Mouse (Mus musculus): ENCODE measurements at regions not wholly inside any gene's neighbourhood (a gene's known extent, or its start where the extent isn't known, plus 50 kb on each side); places are given as distances from the start of the nearest gene placed in this dataset.

DNA sequence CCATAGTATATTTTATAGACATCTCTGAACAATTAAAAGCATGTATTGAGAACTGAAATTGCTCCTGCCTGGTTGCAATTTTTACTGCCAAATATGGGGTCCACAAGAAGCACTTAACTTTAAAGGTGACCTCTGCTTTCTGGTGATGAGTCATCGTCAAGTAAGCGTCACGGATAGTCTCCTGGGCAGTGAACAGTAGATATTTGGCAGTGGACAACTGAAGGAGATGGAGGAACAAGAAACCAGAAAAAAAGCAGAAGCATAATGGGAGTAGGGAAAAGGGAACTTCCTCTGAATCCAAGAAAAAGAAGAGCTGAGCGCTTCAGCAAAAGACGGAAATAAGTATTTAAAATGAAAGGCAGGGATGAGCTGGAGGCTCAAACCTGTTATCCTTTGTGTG, 199.3 kb downstream of the Sox4 start:
- DNase-seq (ENCODE audit: low read depth): no peak

DNA sequence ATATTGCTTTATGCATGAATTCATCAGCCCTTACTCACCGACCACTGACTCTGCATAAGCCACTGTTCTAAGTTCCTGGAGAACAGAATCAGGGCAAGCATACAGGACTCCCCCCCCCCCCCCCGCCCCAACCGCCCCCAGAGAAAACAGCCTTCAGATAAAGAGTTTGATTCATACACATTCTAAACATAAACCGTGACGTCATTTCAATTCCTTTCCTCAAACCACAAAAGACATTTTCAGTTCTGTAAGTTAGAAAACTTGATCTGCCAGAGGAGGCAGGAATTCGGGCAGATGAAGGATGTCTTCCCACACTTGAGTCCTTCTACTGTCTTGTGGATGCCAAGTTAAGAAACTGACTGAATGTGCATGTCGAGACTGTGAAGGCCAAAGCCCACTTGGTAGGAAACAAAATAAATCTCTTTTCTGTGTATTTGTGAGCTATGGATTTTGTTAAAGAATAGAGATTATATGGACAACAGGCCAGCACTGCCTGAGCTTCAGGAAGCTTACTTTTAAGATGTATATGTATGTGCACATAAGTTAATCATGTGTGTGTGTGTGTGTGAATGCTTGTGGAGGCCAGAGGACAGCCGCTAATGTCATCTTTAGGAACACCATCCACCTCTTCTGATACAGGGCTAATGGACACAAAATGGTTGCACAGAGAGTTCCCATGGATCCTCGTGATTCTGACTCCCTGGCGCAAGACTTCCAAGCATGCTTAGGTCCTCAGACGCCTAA, 202.4 kb downstream of the Sox4 start:
- no peak for DNase-seq (ENCODE audit: low read depth)

DNA sequence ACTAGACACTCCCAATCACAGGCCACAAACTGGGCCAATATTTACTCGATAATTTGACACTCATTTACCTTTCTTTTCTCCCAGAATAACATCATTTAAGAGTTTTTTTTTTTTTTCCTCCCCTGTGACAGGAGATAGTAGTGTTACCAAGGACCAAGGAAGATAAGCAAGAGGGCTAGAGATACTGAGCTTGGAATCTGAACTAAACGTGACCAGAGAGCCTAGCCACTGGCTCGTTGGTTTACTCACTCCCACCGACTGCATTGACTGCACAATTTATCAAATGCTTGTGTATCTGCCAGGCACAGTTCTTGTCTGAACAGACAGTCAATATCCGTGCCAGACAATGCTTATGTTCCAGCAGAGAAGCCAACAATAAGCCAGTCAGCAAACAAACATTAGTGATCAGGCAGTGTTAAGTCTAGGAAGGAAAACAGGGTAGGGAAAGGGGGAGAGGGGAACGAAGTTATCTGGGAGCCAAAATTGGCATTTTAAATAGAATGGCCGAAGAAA, 213.3 kb downstream of the Sox4 start:
- DNase-seq (ENCODE audit: low read depth): no peak

DNA sequence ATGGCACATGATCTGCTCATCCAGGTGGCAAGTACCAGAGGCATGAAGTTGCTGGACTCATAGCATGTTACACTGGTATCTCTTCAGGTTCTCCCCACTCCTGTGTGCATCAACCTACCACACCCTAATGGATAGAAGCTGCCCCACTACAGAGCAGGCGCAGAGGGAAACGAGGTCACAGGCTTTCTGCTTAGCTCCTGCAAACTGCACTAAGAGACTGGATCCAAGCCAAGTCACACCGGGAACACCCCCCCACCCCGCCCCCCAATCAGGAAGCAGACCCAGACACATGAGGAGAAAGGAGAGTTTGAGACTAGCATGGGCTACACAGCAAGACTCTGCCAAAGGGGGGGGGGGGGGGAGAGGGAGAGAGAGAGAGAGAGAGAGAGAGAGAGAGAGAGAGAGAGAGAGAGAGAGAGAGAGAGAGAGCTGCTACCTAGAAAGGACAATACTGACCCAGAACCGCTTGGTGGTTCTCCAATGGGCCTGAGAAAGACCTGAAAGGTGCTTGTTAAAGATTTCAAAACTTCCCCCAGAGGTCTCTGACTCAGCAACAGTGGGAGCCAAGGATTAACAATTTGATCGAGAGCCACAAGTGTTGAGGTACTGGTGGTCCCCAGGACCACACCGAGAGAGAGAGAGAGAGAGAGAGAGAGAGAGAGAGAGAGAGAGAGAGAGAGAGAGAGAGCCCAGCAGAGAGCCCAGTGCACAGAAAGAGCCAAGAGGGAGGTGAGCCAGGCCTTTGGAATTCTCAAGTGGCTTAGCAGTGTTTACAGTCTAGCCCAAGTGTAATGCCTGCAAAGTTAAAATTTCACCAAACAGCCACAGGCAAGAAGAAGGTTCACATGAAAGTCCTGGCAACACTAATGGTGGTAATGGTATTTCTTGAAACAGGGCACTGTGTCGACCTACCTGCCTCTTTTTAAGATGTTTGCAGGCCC, 215.1 kb downstream of the Sox4 start:
- no peak for DNase-seq (ENCODE audit: low read depth)

DNA sequence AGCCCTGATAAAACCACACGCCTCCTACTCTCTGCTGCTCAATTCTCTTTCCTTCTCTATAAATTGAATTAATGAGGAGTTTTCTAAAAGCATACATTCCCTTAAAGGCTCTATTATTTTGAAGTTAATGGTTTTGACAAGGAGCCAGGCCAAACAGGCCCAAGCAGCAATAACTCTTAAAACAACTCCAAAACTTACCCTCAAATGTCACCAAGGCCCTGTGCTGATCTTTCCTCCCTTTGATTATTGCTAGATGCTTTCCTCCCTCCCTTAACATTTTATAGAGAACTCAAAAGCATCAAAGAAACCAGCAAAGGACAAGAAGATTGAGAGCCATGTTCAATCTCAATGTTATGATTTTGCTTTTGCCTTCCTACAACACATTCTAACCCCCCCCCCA, 221.0 kb downstream of the Sox4 start:
- DNase-seq (ENCODE audit: low read depth): no peak

DNA sequence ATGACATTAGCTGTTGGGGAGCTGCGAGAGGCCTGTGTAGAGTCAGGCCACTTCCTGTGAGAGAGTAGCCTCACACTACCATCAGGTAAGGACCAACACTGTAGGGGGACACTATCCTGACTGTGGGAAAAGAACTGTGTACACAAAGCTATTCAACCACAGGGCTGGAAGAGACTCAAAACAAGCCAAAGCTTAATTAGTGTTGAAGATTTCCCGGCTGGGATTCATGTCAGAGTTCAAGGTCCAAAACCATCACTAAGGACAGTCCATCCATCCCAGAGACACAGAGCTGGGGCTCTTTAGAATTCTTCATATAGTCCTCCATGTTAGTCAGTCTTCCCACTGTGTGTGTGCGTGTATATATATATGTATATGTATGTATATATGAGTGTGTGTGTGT, 221.5 kb downstream of the Sox4 start:
- DNase-seq (ENCODE audit: low read depth): no peak

DNA sequence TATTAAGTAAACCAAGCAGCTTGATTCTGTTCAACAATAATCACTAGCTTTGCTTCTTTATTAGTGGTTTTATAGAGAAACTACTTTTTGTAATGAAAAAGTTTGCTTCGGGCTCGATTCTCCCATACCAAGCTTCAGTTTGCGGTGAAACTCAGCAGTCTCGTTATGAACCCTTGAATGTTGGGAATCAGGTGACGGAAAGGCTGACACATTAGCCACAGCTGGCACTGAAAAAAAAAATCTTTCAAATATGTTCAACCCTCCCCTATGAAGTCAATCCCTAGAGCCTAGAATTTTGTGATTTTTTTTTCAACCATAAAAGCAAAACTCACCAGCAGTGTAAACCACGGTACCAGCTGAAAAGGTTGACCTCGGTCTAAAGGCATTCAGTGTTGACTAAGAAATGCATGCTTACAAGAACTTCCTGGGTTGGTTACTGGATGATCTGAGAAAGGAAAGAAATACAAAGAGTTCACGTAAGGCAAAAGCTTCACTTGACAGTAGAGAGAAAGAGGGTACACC, 223.4 kb downstream of the Sox4 start:
- DNase-seq (ENCODE audit: low read depth): no peak

DNA sequence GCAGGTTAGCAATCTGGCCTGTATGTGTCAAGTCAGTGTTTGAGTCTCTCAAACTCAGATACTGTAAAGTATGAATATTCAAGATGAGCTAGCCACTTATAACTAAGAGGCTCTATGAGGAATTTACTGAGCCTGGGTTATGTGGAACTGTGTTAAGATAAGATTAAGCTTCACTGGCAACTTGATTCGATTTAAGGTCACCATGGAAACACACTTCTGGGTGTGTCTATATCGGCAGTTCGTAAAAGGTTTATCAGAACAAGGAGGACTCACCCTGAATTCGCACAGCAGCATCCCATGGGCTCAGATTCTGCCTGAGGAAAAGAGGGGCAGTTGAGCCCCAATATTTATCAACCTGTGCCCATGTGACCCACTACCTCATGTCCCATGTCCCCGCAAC, 224.7 kb downstream of the Sox4 start:
- no peak for DNase-seq (ENCODE audit: low read depth)

DNA sequence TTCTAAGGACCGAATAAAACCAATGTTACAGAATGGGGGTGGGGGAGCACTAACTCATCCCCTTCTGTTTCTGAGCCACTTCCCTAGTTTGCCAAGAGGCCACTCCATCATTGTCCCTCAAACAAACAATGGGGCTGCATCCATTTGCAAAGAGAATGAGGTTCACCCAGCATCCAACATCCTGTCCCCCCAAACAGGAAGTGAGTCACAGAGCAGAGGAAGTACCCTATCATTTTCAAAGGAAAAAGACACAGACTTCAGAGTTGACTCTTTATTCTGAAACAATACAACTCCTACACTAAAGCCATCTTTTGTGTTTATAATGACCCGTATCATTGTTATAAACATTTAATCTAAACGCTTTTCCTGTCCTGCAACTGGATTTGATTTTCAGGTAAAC, 229.2 kb downstream of the Sox4 start:
- DNase-seq (ENCODE audit: low read depth): no peak

DNA sequence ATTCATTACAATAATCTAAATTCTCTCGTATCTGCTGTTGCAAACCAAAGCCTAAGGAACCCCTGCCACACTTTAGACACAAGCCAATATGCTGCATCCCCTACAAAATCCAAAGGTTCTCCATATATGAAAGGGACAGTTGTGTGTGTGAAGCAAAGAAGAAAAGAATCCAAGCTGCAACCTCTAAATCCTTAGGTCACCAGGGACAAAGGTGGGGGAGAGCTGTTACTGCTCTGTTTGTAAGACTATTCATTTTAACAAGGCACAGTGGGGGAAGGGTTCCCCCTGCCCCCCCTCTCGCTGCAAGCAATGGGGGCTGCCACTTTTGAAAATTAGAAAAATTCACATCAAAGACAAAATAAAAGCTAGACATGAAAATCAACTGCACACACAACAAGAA, 231.4 kb downstream of the Sox4 start:
- no peak for DNase-seq (ENCODE audit: low read depth)

DNA sequence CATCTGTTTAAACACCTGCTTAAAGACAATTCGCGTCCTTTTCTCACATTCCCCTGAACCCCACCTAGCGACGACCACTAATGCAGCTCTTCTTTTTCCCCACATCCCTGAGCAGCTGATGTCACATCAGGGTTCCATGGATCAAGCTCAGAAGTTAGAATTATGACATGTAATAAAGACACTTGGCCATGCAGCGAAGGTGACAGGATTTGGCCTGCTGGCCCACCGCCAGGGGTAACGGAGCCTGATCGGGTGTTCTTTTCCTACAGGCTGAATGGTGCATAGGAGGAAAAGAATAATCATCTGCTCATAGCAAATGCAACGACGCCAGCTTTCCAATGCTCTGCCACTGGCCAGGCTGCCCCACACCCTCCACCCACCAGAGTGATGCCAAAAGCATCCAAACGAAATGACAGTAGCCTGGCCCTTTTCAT, 231.9 kb downstream of the Sox4 start:
- no peak for DNase-seq (ENCODE audit: low read depth)

DNA sequence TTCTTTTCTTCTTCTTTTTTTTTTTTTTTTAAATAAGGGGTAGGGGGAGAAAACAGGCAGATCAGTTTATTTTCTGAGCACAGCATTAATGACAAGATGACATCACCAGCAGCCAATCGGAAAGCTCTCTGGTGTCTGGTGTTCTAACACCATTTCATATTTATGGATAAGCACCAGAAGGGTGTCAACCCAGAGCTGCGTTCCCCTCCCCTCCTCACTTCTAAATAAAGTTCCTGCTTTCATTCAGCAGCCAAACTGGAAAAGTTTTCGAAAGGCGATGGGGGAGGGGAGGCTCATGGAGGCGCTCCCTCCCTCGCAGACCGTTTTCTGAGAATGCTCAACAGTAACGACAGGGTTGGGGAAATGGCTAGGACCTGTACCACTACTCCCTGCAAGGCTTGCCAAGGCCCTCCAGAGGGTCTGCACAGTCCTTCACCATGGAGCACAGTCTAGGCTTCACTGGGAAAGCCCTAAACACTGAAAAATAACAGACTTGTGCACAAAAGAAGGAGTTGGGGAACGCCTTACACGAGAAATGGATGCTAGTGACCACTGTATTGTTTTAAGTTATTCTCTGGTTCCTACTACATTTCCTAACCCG, 232.8 kb downstream of the Sox4 start:
- peak; percentile 5 for DNase-seq (ENCODE audit: low read depth)

DNA sequence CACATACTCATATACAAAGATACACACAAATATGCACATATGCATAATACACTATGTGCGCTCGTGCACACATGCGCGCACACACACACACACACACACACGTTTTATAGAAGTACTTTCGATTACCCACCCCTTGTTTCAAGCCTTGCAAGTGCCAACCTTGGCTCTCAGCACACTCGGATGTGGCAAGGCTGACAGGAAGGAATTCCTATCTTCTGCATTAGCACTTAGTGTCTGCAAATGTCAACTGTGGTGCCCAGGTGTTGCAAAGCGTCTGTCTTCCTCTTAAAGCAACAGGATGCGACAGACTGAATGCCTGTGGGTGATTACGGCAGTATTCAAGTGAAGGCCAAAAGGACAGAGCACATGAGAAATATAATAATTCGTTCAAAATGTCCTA, 233.3 kb downstream of the Sox4 start:
- peak; percentile 5 for DNase-seq (ENCODE audit: low read depth)

DNA sequence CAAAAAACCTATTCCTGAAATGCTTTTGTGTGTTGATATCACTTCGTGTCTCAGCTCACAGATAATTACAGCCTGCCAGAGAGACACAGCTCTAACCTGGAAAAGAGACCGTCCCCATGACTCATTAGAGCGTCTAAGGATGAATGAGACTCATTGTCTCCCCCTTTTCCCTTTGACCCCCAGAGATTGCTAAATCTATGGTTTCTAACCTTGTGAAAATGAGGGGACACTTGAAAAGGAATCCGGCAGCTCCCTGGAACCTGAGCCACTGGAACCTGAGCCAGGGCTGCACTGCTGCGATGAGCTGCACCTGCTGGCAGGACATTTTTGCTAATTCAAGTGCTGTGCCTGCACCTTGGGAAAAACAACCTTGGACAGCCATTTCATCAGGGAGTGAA, 234.6 kb downstream of the Sox4 start:
- DNase-seq (ENCODE audit: low read depth): no peak

DNA sequence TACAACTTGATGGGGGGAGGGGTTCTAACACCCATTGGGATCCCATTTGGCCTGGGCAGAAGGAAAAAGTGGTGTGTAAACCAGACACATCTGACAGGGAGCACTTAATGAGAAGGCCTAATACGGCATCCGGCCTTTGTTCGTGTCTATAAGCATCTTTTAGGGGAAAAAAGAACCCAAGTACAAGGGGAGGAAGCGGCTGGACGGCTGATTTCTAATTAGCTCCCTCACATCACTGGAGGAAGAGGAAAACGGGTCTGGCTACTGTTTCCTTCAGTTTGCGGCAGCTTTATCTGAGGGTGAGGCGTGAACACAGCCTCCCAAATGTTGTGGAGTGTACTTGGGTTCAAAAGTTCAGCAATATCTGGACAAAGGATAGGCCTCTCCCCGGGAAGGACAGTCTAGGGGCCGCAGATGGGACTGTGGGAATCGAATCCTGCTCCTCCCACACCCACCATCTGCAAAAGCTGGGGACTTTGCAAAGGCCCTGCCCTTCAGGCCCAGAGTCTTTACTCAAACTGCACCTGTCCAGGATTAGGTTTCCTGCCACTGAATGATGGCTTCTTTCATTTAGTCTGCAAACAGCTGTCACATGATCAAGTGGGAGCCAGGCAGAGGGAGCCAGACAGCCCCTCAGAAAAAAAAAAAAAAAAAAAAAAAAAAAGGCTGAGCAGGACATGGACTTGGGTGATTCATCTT, 235.2 kb downstream of the Sox4 start:
- no peak for DNase-seq (ENCODE audit: low read depth)

DNA sequence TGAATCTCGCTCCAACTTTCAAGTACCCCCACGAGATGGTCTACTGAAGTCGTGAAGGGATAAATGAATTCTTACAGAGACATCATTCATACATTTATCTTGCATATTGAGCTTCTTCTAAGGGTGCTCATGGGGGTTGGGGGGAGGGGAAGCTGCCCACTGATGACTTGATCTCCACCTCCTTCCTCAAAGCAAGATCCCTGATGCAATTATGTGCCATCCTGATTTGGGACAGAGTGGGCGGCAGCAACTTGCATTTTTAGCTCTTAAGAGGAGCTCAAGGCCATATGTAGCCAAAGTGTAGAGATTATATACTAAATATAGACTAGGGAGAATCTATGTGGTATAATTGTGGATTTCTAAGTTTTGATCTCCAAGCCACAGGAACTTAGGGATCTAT, 236.1 kb downstream of the Sox4 start:
- no peak for DNase-seq (ENCODE audit: low read depth)

DNA sequence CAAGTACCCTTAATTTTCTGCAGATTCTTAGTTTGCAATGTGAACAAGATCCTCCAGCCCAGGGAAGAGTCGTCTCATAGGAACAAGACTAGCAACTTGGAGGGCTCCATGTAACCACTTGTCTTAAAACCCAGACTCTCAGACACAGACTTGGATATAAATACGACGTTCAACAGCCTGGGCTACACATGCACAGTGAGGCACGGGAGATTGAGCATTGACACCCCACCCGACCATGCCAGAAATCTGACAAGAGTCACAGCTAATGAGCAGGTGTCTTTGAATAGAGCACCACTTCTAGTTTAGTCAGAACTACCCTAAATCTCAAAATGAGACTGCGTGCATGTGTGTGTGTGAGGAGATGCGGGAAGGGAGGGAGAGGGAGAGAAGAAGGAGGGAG, 243.5 kb downstream of the Sox4 start:
- DNase-seq (ENCODE audit: low read depth): no peak

DNA sequence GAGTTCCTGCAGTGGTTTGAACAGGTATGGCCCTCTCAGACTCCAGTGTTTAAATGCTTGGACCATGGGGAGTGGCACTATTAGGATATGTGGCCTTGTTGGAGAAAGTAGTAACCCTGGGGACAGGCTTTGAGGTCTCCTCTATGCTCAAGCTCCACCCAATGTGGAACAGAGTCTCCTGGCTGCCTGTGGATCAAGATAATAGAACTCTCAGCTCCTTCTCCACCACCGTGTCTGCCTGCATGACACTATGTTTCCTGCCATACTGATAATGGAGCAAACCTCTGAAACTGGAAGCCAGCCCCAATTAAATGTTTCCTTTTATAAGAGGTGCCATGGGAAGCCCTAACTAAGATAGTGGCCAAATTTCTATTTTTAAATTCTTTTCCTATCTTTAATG, 252.2 kb downstream of the Sox4 start:
- no peak for DNase-seq (ENCODE audit: low read depth)

DNA sequence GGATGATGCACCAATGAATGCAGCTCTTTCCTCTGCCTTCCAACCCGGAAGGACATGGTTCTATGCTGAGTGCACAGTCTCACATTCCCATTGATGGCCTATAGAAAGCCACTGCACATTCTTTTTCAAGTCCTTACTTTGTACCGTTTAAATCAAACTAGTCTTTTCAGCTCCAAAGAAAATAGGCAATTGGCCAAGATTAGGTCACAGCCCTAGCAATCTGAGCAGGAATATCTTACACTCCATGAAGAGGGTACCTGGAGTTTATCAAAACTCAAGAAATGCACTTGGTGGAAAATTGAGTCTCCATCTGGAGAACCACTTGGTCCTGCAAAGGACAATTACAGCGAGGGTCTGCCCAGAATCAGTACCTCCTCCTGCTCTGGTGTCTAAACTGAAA, 253.4 kb downstream of the Sox4 start:
- DNase-seq (ENCODE audit: low read depth): no peak

DNA sequence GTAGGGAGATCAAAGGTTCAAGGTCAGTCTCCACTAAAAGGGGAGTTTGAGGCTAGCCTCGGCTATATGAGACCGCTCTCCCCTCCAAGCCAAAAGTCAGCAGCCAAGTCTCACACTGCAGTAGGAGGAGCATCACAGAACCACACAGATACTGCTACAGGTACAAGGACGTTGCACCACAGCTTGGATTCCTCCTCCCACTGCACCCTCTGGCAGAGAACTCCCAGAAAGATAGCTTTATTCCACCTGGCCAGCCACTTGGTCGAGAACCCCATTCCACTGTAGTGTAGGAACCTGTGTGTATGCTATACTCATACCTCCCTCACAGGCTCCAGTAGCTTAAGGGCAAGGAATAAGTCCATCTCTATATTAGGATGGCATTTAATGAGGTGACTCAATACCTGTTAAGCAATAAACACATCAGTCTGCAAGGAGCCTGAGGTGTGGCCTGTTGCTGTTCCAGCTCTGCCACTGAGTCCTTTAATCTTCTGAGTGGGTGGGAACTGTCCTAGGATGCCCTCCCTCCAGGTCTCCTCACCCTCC, 254.0 kb downstream of the Sox4 start:
- DNase-seq (ENCODE audit: low read depth): no peak

DNA sequence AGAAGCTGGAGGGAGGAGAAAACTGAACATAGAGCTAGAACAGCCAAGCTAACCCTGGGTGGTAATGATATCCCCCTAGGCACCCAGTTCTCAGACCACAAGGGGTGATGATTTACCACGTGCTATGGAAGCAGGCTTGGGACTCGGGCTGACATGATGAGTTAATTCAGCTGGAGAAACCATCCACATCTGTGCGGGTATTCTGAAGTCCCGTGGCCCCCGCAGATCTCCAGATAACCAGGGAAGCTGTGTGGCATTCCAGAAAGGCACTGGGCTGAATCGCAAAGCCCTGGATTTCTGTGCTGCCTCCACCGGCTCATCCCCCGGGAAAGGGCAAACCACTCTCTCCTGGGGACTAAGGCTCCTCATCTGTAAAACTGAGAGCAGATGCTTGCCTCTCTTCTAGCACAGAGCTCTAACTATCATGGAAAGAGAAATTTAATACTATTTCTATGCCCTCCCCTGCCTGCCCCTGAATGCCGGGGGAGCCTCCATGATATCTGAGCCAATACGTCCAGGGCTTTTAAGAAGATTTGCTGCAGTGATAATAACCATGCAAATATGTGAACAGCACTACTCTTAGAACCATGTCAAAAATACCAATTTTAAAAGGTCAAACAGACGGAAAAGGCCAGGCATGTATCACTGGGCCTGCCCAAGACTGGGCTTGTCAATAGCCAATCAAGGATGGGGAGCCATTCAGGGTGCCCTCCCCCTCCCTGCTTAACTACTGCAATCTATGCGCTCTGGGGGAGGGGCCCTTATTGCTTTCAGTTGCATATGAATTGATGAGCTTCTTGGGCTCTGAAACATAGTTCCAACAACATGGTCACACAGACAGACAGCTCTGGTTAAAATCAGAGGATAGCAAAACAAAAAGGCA, 255.5 kb downstream of the Sox4 start:
- DNase-seq (ENCODE audit: low read depth): no peak

Measured in c-Kit-positive CD71-negative TER-119-negative erythroid progenitor cells, embryonic 14.5 days (primary cell).